Mouse (Mus musculus) kidney, embryonic 16.5 days (tissue): ENCODE results near the gene Olfr522. TPM values are rescaled to one million over a fixed set of nuclear protein-coding genes. Genes with fewer than 3 reads are reported as not detected.
"Not testable (repeated sequence)": the region's sequence is repeated elsewhere in the genome, so short reads cannot be mapped to it uniquely, and the experiment has no call there.

ENCODE experiments used
- ATAC-seq: fragments of 200-750 bp; cut with Nextera tagmentation; 2 replicates; pipeline ENCODE4 v1.8.0; 2017; ENCODE audit warnings: moderate TSS enrichment; ENCODE audit not compliant: low FRiP score, low TSS enrichment
- H3K27ac ChIP-seq: fragments of 300-500 bp; sonication (generic); 2 replicates; pipeline ENCODE4 v1.5.1; 2014; ENCODE audit warnings: low read length
- H3K27me3 ChIP-seq: fragments of 300-500 bp; sonication (generic); 2 replicates; pipeline ENCODE4 v1.6.1; 2014; ENCODE audit warnings: low read length, control low read depth, mixed read lengths; ENCODE audit not compliant: insufficient read depth
- H3K36me3 ChIP-seq: fragments of 300-500 bp; sonication (generic); 2 replicates; pipeline ENCODE4 v1.6.1; 2014; ENCODE audit warnings: low read length, control low read depth, mixed read lengths; ENCODE audit not compliant: insufficient read depth
- H3K4me1 ChIP-seq: fragments of 300-500 bp; sonication (generic); 2 replicates; pipeline ENCODE4 v1.6.1; 2014; ENCODE audit warnings: low read length, control low read depth, mixed read lengths; ENCODE audit not compliant: insufficient read depth
- H3K4me2 ChIP-seq: fragments of 300-500 bp; sonication (generic); replicated peaks from 2 replicates; pipeline ENCODE4 v1.6.1; 2014; ENCODE audit warnings: low read depth, low read length
- H3K4me3 ChIP-seq: fragments of 300-500 bp; sonication (generic); 2 replicates; pipeline ENCODE4 v1.5.1; 2014; ENCODE audit warnings: mild to moderate bottlenecking, low read length
- H3K9ac ChIP-seq: fragments of 300-500 bp; sonication (generic); replicated peaks from 2 replicates; pipeline ENCODE4 v1.6.1; 2014; ENCODE audit warnings: low read length
- H3K9me3 ChIP-seq: fragments of 300-500 bp; sonication (generic); 2 replicates; pipeline ENCODE4 v1.6.1; 2016; ENCODE audit warnings: low read length, control low read depth
- WGBS: fragments of 180-500 bp; shearing (Covaris S2); extraction: QIAGEN DNeasy Blood & Tissue Kit; methylation state at CpG from one replicate; pipeline ENCODE4 v1.1.7; 2014; 5-methylcytosine and 5-hydroxymethylcytosine counted together
- polyA plus RNA-seq: library from polyadenylated mRNA; unstranded; fragments of >200 nt; fragmentation: Nextera tagmentation; extraction: Ambion mirVana; gene quantifications from 2 replicates; pipeline ENCODE4 v1.2.1, GENCODE M21; 2015

Gene Olfr522
- polyA plus RNA-seq, 1 experiment from 2014 or later, result not detected

- Histone ChIP-seq H3K4me2 (peak within 1 kb of the TSS; percentile 80), H3K36me3 (0 out of 2 replicates have a peak, but pooled peaks cover 5% of the 10 kb centered on the region), H3K27me3 (no peaks in the 10 kb centered on the region), H3K4me3 (peak within 1 kb of the TSS; percentile 76), H3K9me3 (no peaks in the 10 kb centered on the region), H3K4me1 (peaks cover 6% of the 10 kb centered on the region), H3K27ac (peak within 1 kb of the TSS; percentile 84), H3K9ac (peak within 1 kb of the TSS; percentile 94)
- WGBS, result 1% methylated on average over 39 of the region's 39 CpGs
- peak; percentile 99 for ATAC-seq
Measured at GRCm38 (mm10) chr7:140137135-140138020, 27.2 kb downstream of the Olfr522 start, which contains the start of gene Mtg1. Gene Mtg1 (plus strand): TSS chr7:140137564.

- no peak overlapping the region for H3K4me2 ChIP-seq
- H3K4me3 ChIP-seq, result no peak overlapping the region
- WGBS, result 92% methylated on average over 5 of the region's 5 CpGs
- no peak overlapping the region for H3K27ac ChIP-seq
- H3K4me1 ChIP-seq, result peaks cover 6% of the 10 kb centered on the region
- no peak overlapping the region for H3K9ac ChIP-seq
- peaks cover 9% of the 10 kb centered on the region; the same call in 1 of the 2 replicates for H3K36me3 ChIP-seq
- H3K9me3 ChIP-seq, result no peaks in the 10 kb centered on the region
- ATAC-seq, result no peak
- H3K27me3 ChIP-seq, result no peaks in the 10 kb centered on the region
Measured at GRCm38 (mm10) chr7:140135106-140135770, 29.3 kb downstream of the Olfr522 start.

GRCm38 (mm10) chr7:140134033-140134432 lies 30.5 kb downstream of the Olfr522 start:
- H3K4me1 ChIP-seq, ATAC-seq, H3K27me3 ChIP-seq, H3K4me3 ChIP-seq, H3K4me2 ChIP-seq, H3K9ac ChIP-seq, H3K27ac ChIP-seq, H3K9me3 ChIP-seq: not testable (repeated sequence)
- H3K36me3 ChIP-seq, result peaks cover 17% of the 10 kb centered on the region
- WGBS, result 97% methylated on average over 3 of the region's 7 CpGs

GRCm38 (mm10) chr7:140132184-140132583 lies 32.4 kb downstream of the Olfr522 start:
- 92% methylated on average over 7 of the region's 7 CpGs for WGBS

GRCm38 (mm10) chr7:140127911-140128310 lies 36.7 kb downstream of the Olfr522 start:
- H3K9ac ChIP-seq, result no peak overlapping the region
- H3K27me3 ChIP-seq, result no peaks in the 10 kb centered on the region
- no peak overlapping the region for H3K4me2 ChIP-seq
- H3K4me3 ChIP-seq, result no peak overlapping the region
- no peak overlapping the region for H3K27ac ChIP-seq
- H3K36me3 ChIP-seq, result peaks cover 12% of the 10 kb centered on the region
- H3K4me1 ChIP-seq, result peaks cover 10% of the 10 kb centered on the region
- H3K9me3 ChIP-seq, result no peaks in the 10 kb centered on the region
- no peak for ATAC-seq
- WGBS, result 83% methylated on average over 2 of the region's 2 CpGs

More at GRCm38 (mm10) chr7:140132184-140132583, 32.4 kb downstream of the Olfr522 start:
- H3K27me3 ChIP-seq, H3K27ac ChIP-seq, H3K4me2 ChIP-seq, ATAC-seq, H3K9me3 ChIP-seq, H3K4me1 ChIP-seq, H3K4me3 ChIP-seq, H3K9ac ChIP-seq: not testable (repeated sequence)
- H3K36me3 ChIP-seq, result peaks cover 18% of the 10 kb centered on the region

- H3K4me1 ChIP-seq, result peaks cover 10% of the 10 kb centered on the region
- no peak overlapping the region for H3K9ac ChIP-seq
Measured at GRCm38 (mm10) chr7:140126934-140127333, 37.6 kb downstream of the Olfr522 start.

GRCm38 (mm10) chr7:140126022-140126350 lies 38.6 kb downstream of the Olfr522 start:
- WGBS, result 4% methylated on average over 5 of the region's 5 CpGs
- H3K27me3 ChIP-seq, result no peaks in the 10 kb centered on the region
- peak overlapping the region; percentile 88 for H3K4me2 ChIP-seq
- H3K4me1 ChIP-seq, result peaks cover 10% of the 10 kb centered on the region
- H3K9me3 ChIP-seq, result no peaks in the 10 kb centered on the region
- H3K9ac ChIP-seq, result peak overlapping the region; percentile 95
- peak overlapping the region; percentile 90 for H3K4me3 ChIP-seq
- peak overlapping the region; percentile 73; the same call in 1 of the 2 replicates for H3K27ac ChIP-seq
- peaks cover 12% of the 10 kb centered on the region for H3K36me3 ChIP-seq
- ATAC-seq, result no peak; the same call in 1 of the 2 replicates

More at GRCm38 (mm10) chr7:140126934-140127333, 37.6 kb downstream of the Olfr522 start:
- ATAC-seq, result no peak
- Histone ChIP-seq H3K27ac (no peak overlapping the region), H3K36me3 (peaks cover 12% of the 10 kb centered on the region), H3K4me3 (no peak overlapping the region), H3K4me2 (no peak overlapping the region), H3K9me3 (no peaks in the 10 kb centered on the region), H3K27me3 (no peaks in the 10 kb centered on the region)
- 86% methylated on average over 3 of the region's 3 CpGs for WGBS

- Histone ChIP-seq H3K4me3 (peak overlapping the region; percentile 90), H3K27me3 (no peaks in the 10 kb centered on the region), H3K27ac (peak overlapping the region; percentile 73; the same call in 1 of the 2 replicates), H3K9me3 (no peaks in the 10 kb centered on the region), H3K4me2 (peak overlapping the region; percentile 88), H3K4me1 (peaks cover 10% of the 10 kb centered on the region), H3K36me3 (peaks cover 11% of the 10 kb centered on the region), H3K9ac (peak overlapping the region; percentile 95)
- ATAC-seq, result peak; percentile 98
- WGBS, result 1% methylated on average over 40 of the region's 40 CpGs
Measured at GRCm38 (mm10) chr7:140125278-140126021, 39.1 kb downstream of the Olfr522 start.

- no peaks in the 10 kb centered on the region for H3K27me3 ChIP-seq
- H3K27ac ChIP-seq, result no peak overlapping the region
- peaks cover 2% of the 10 kb centered on the region; the same call in 1 of the 2 replicates for H3K36me3 ChIP-seq
- H3K4me3 ChIP-seq, result no peak overlapping the region
- no peak for ATAC-seq
- no peaks in the 10 kb centered on the region for H3K9me3 ChIP-seq
- WGBS, result 96% methylated on average over 1 of the region's 1 CpGs
- peaks cover 10% of the 10 kb centered on the region for H3K4me1 ChIP-seq
- no peak overlapping the region for H3K4me2 ChIP-seq
- no peak overlapping the region for H3K9ac ChIP-seq
Measured at GRCm38 (mm10) chr7:140124382-140124781, 40.2 kb downstream of the Olfr522 start.
